Mouse (Mus musculus) hindbrain, postnatal 0 days (tissue): ENCODE measurements around the gene Ankrd63. TPM values are rescaled to one million over a fixed set of nuclear protein-coding genes. Genes with fewer than 3 reads are reported as not detected.
"Not testable (repeated sequence)": the region's sequence is repeated elsewhere in the genome, so short reads cannot be mapped to it uniquely, and the experiment has no call there.

Experiments used
- ATAC-seq: fragments of 200-750 bp; cut with Nextera tagmentation; 2 replicates; pipeline ENCODE4 v1.8.0; 2017; ENCODE audit warnings: mild to moderate bottlenecking, moderate TSS enrichment, moderate library complexity
- DNase-seq: peaks from one replicate; pipeline ENCODE4 v3.0.0-alpha.2; 2015; ENCODE audit warnings: low spot score
- H3K27ac ChIP-seq: fragments of 300-500 bp; sonication (generic); 2 replicates; pipeline ENCODE4 v1.5.1; 2014; ENCODE audit warnings: mild to moderate bottlenecking
- H3K27me3 ChIP-seq: fragments of 300-500 bp; sonication (generic); 2 replicates; pipeline ENCODE4 v1.6.1; 2014; ENCODE audit warnings: low read length, mixed read lengths; ENCODE audit not compliant: insufficient read depth
- H3K36me3 ChIP-seq: fragments of 300-500 bp; sonication (generic); 2 replicates; pipeline ENCODE4 v1.6.1; 2014; ENCODE audit warnings: low read length, mixed read lengths; ENCODE audit not compliant: insufficient read depth
- H3K4me1 ChIP-seq: fragments of 300-500 bp; sonication (generic); 2 replicates; pipeline ENCODE4 v1.6.1; 2014; ENCODE audit warnings: antibody characterized with exemption, low read length, mixed read lengths; ENCODE audit not compliant: insufficient read depth
- H3K4me2 ChIP-seq: fragments of 300-500 bp; sonication (generic); 2 replicates; pipeline ENCODE4 v1.6.1; 2014; ENCODE audit warnings: low read depth, mild to moderate bottlenecking, low read length, moderate library complexity, mixed read lengths
- H3K4me3 ChIP-seq: fragments of 300-500 bp; sonication (generic); 2 replicates; pipeline ENCODE4 v1.5.1; 2014; ENCODE audit warnings: low read length
- H3K9ac ChIP-seq: fragments of 300-500 bp; sonication (generic); replicated peaks from 2 replicates; pipeline ENCODE4 v1.6.1; 2014; ENCODE audit warnings: mild to moderate bottlenecking, low read length, moderate library complexity, mixed read lengths
- H3K9me3 ChIP-seq: fragments of 300-500 bp; sonication (generic); 2 replicates; pipeline ENCODE4 v1.6.1; 2016; ENCODE audit warnings: low read length, mixed read lengths
- CTCF ChIP-seq: IDR thresholded peaks from 2 replicates; pipeline ENCODE4 v1.5.1; 2016; ENCODE audit warnings: antibody characterized with exemption, control low read depth, low read depth
- WGBS: fragments of 180-500 bp; shearing (Covaris S2); extraction: QIAGEN DNeasy Blood & Tissue Kit; methylation state at CpG from one replicate; pipeline ENCODE4 v1.1.7; 2014; 5-methylcytosine and 5-hydroxymethylcytosine counted together
- polyA plus RNA-seq: library from polyadenylated mRNA; unstranded; fragments of >200 nt; fragmentation: Nextera tagmentation; extraction: Ambion mirVana; gene quantifications from 2 replicates; pipeline ENCODE4 v1.2.1, GENCODE M21; 2015
- total RNA-seq: library from RNA; depleted of rRNA; stranded (reverse); fragments of >200 nt; gene quantifications from 2 replicates; pipeline ENCODE4 v1.2.3, GENCODE M21; 2014; rRNA removed

Gene Ankrd63
- total and polyA plus RNA-seq, 2 experiments from 2014 or later: 0.08 TPM; not detected in 1

DNA sequence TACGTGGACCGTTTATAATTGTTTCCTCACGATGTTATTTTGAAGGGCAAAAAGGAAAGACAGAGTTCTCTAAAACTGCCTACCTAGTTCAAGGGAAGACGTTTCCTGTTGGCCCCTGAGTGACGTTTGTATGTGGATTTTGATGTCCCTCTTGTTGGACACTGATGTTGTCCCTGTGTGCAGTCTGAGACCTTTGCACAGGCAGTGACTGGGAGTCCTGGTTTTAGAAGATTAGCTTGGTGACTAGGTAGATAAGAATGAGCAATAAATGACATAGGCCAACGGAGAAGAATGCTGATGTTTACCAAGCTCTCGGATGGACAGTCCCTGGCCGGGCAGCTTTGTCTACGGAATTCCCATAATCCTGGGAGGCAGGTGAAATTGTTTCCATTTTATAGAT lies 41.9 kb downstream of the Ankrd63 start:
- H3K9ac ChIP-seq: no peak overlapping the region
- no peak overlapping the region for H3K4me3 ChIP-seq
- ATAC-seq (no peak), DNase-seq (no peak)
- H3K27ac ChIP-seq: no peak overlapping the region
- no peaks in the 10 kb centered on the region for H3K9me3 ChIP-seq
- no peak overlapping the region for H3K4me2 ChIP-seq
- peaks cover 17% of the 10 kb centered on the region for H3K4me1 ChIP-seq
- no peak for TF ChIP-seq CTCF
- no peaks in the 10 kb centered on the region for H3K36me3 ChIP-seq
- no peaks in the 10 kb centered on the region for H3K27me3 ChIP-seq
- WGBS: 87% methylated on average over 9 of the region's 9 CpGs

- no peak for TF ChIP-seq CTCF
- H3K27ac ChIP-seq: peak overlapping the region; percentile 69
Observed at GRCm38 (mm10) chr2:118659998-118660452, 43.7 kb downstream of the Ankrd63 start.

DNA sequence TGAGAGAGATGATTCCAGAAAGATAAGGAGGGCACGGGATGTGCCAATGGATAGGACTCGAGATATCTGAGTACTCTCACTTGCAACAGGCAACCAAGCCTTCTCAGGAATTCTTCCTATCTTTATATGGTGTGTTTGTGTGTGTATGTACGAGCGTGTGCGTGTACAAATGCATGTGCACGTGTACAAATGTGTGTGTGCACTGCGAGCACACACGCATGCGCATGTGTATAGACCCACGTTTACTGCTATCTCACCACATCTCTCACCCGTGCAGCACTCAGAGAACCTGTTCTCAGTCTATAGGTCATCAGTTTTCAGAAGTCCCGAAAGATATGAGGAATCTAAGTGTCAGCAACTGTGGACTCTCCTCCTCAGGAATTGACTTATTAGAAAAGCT lies 44.3 kb downstream of the Ankrd63 start:
- no peaks in the 10 kb centered on the region for H3K9me3 ChIP-seq
- H3K4me1 ChIP-seq: peaks cover 8% of the 10 kb centered on the region; the same call in 1 of the 2 replicates
- ATAC-seq (no peak), DNase-seq (no peak)
- H3K27me3 ChIP-seq: no peaks in the 10 kb centered on the region
- peak overlapping the region; percentile 69; the same call in 1 of the 2 replicates for H3K27ac ChIP-seq
- 83% methylated on average over 12 of the region's 12 CpGs for WGBS
- peak overlapping the region; percentile 31; the same call in 1 of the 2 replicates for H3K4me3 ChIP-seq
- no peaks in the 10 kb centered on the region for H3K36me3 ChIP-seq
- peak overlapping the region; percentile 60 for H3K4me2 ChIP-seq
- no peak for TF ChIP-seq CTCF
- H3K9ac ChIP-seq: no peak overlapping the region; the same call in 1 of the 2 replicates

More at GRCm38 (mm10) chr2:118659998-118660452, 43.7 kb downstream of the Ankrd63 start:
- H3K4me2 ChIP-seq: peak overlapping the region; percentile 60
- H3K36me3 ChIP-seq: no peaks in the 10 kb centered on the region
- H3K4me3 ChIP-seq: peak overlapping the region; percentile 31
- DNase-seq (peak; percentile 75), ATAC-seq (peak; percentile 66)
- WGBS: 2% methylated on average over 4 of the region's 4 CpGs
- H3K27me3 ChIP-seq: no peaks in the 10 kb centered on the region
- peaks cover 9% of the 10 kb centered on the region; the same call in 1 of the 2 replicates for H3K4me1 ChIP-seq
- peak overlapping the region; percentile 48 for H3K9ac ChIP-seq
- H3K9me3 ChIP-seq: no peaks in the 10 kb centered on the region

- Histone ChIP-seq H3K4me2 (no peak overlapping the region), H3K27me3 (no peaks in the 10 kb centered on the region), H3K27ac (no peak overlapping the region), H3K36me3 (no peaks in the 10 kb centered on the region), H3K9ac (no peak overlapping the region), H3K4me1 (peaks cover 8% of the 10 kb centered on the region; the same call in 1 of the 2 replicates), H3K9me3 (no peaks in the 10 kb centered on the region), H3K4me3 (no peak overlapping the region)
- ATAC-seq (no peak), DNase-seq (no peak)
- 69% methylated on average over 1 of the region's 1 CpGs for WGBS
- no peak for TF ChIP-seq CTCF
Observed at GRCm38 (mm10) chr2:118659077-118659476, 44.7 kb downstream of the Ankrd63 start.

DNA sequence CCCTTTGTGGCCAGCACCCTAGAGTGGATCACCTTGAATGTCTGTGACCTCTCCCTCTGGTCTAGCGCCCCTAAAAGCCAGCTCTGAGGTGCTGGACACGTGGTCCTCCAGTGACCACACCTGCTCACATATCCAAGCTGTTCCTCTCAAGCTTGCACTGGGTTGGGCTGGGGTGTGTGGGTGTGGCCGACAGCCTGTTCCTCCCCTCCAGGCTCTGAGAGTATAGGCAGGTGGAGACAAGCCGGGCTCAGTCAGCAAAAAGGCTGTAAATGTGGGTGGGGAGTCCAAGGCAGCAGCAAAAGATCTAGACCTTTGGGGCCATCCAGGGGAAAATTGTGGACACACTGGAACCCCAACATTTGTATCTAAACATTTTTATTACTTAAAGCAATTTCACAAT lies 45.3 kb downstream of the Ankrd63 start:
- no peak for ATAC-seq
- WGBS: 44% methylated on average over 4 of the region's 4 CpGs
- peaks cover 8% of the 10 kb centered on the region; the same call in 1 of the 2 replicates for H3K4me1 ChIP-seq
- H3K27ac ChIP-seq: no peak overlapping the region
- DNase-seq: no peak
- no peak overlapping the region for H3K9ac ChIP-seq
- no peak overlapping the region for H3K4me2 ChIP-seq
- H3K27me3 ChIP-seq: no peaks in the 10 kb centered on the region
- H3K36me3 ChIP-seq: no peaks in the 10 kb centered on the region
- H3K9me3 ChIP-seq: no peaks in the 10 kb centered on the region
- no peak for TF ChIP-seq CTCF
- no peak overlapping the region for H3K4me3 ChIP-seq

DNA sequence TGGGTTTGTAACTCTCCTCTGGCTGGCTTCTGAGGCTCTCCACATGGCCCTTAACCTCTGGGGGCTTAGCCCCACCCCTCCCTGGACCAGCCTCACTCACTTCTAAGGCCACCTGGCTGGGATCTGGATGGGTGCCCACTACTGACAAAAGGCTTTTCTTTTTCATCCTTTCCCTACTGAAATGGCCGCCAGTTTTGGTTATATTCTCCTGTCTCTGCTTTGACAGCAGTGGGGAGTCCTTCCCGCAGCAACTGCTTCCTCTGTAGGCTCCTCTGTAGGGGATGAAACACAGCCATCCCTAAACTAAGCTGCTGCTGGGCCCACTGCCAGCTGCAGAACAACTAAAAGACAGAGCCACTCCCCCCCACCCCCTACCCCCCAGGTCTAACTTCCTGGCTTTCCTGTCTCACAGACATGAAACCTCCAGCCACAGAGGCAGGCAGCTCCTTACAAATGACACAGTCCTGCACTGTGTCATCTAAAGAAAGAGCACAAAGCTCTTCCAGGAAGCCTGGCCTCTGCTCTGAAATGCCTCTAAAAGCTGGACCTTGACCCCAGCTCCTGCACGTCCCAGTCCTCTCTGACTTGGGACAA lies 47.0 kb downstream of the Ankrd63 start:
- Histone ChIP-seq H3K4me1 (peaks cover 8% of the 10 kb centered on the region; the same call in 1 of the 2 replicates), H3K9ac (no peak overlapping the region), H3K4me2 (no peak overlapping the region), H3K27me3 (no peaks in the 10 kb centered on the region), H3K4me3 (no peak overlapping the region), H3K27ac (peak overlapping the region; percentile 36), H3K9me3 (no peaks in the 10 kb centered on the region), H3K36me3 (no peaks in the 10 kb centered on the region)
- 39% methylated on average over 3 of the region's 3 CpGs for WGBS
- TF ChIP-seq CTCF: no peak
- no peak for ATAC-seq
- DNase-seq: peak; percentile 15

DNA sequence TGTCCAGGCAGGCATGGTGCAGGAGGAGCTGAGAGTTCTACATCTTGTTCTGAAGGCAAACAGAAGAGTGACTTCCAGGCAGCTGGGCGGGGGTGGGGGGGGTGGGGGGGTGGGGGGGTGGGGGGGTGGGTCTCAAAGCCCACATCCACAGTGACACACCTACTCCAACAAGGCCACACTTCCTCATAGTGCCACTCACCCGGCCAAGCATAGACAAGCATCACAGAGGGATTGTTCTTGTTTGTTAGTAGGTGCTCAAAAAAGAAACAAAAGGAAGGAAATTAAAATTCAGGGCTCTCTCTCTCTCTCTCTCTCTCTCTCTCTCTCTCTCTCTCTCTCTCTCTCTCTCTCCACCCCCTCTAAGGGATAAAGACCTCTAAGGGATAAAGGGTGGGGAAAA lies 53.1 kb downstream of the Ankrd63 start:
- not testable (repeated sequence) for H3K27ac ChIP-seq, H3K27me3 ChIP-seq, H3K4me3 ChIP-seq, H3K9ac ChIP-seq, ATAC-seq, DNase-seq, H3K36me3 ChIP-seq, H3K9me3 ChIP-seq, H3K4me1 ChIP-seq, H3K4me2 ChIP-seq
- 64% methylated on average over 2 of the region's 2 CpGs for WGBS

Other genes with a start within 250 kb of the Ankrd63 start
- gene Srp14, start 224.3 kb downstream of the Ankrd63 start, total RNA-seq: 126 and 151 TPM in 2 replicates
- 330 and 361 TPM in 2 replicates for gene Srp14, start 224.3 kb downstream of the Ankrd63 start, polyA plus RNA-seq
- gene Bmf, start 154.3 kb downstream of the Ankrd63 start, total RNA-seq: 10.4 and 10.6 TPM in 2 replicates
- 1.3 and 1.4 TPM in 2 replicates for gene Bmf, start 154.3 kb downstream of the Ankrd63 start, polyA plus RNA-seq
- gene Bub1b, start 105.8 kb downstream of the Ankrd63 start, total RNA-seq: 15.1 and 16.3 TPM in 2 replicates
- gene Bub1b, start 105.8 kb downstream of the Ankrd63 start, polyA plus RNA-seq: 11.5 and 13.0 TPM in 2 replicates
- 74.6 and 79.0 TPM in 2 replicates for gene Pak6, start 40.7 kb downstream of the Ankrd63 start, total RNA-seq
- 36.5 and 40.8 TPM in 2 replicates for gene Pak6, start 40.7 kb downstream of the Ankrd63 start, polyA plus RNA-seq
- gene Plcb2, start 24.5 kb upstream of the Ankrd63 start, total RNA-seq: 1.7 and 4.5 TPM in 2 replicates
- 0.61 and 0.69 TPM in 2 replicates for gene Plcb2, start 24.5 kb upstream of the Ankrd63 start, polyA plus RNA-seq
- gene Inafm2, start 41.8 kb upstream of the Ankrd63 start, total RNA-seq: 19.8 and 21.1 TPM in 2 replicates
- gene Inafm2, start 41.8 kb upstream of the Ankrd63 start, polyA plus RNA-seq: 18.9 TPM in 2 replicates
- 1.4 and 3.9 TPM in 2 replicates for gene Ccdc9b, start 58.7 kb upstream of the Ankrd63 start, total RNA-seq
- 0.70 and 0.84 TPM in 2 replicates for gene Ccdc9b, start 58.7 kb upstream of the Ankrd63 start, polyA plus RNA-seq
- gene Phgr1, start 68.8 kb upstream of the Ankrd63 start, total RNA-seq: not detected in 2 replicates
- gene Phgr1, start 68.8 kb upstream of the Ankrd63 start, polyA plus RNA-seq: not detected in 2 replicates
- gene Disp2, start 75.8 kb upstream of the Ankrd63 start, total RNA-seq: 175 and 188 TPM in 2 replicates
- gene Disp2, start 75.8 kb upstream of the Ankrd63 start, polyA plus RNA-seq: 56.4 and 70.4 TPM in 2 replicates
- gene Knstrn, start 110.0 kb upstream of the Ankrd63 start, total RNA-seq: 5.5 and 8.6 TPM in 2 replicates
- gene Knstrn, start 110.0 kb upstream of the Ankrd63 start, polyA plus RNA-seq: 16.5 and 21.6 TPM in 2 replicates
- gene Ivd, start 158.0 kb upstream of the Ankrd63 start, total RNA-seq: 68.2 and 101 TPM in 2 replicates
- 61.7 and 68.7 TPM in 2 replicates for gene Ivd, start 158.0 kb upstream of the Ankrd63 start, polyA plus RNA-seq
- gene Bahd1, start 196.4 kb upstream of the Ankrd63 start, total RNA-seq: 24.5 and 25.2 TPM in 2 replicates
- gene Bahd1, start 196.4 kb upstream of the Ankrd63 start, polyA plus RNA-seq: 4.8 and 5.9 TPM in 2 replicates
- gene Chst14, start 222.5 kb upstream of the Ankrd63 start, total RNA-seq: 6.2 and 8.5 TPM in 2 replicates
- 4.7 and 4.9 TPM in 2 replicates for gene Chst14, start 222.5 kb upstream of the Ankrd63 start, polyA plus RNA-seq